ENCODE assay signal across 9 mouse cellular contexts in genomic region chr2:14341652-14342308, GRCm38 (mm10). TPM values are rescaled to one million over a fixed set of nuclear protein-coding genes. Genes with fewer than 3 reads are reported as not detected.
DNase-seq lines count a peak whose midpoint lies in the region; ATAC-seq and TF ChIP-seq lines count a peak whose summit lies in the region.
"Had no signal": no experiment of that assay in that cellular context is flagged by ENCODE, and none has a peak within 500 bp of the region (broad histone marks: within the 10 kb centered on the region; RNA-seq: fewer than 3 reads in every experiment).

No protein-coding gene starts in this region.

- no peak for TF ChIP-seq CTCF in forebrain, postnatal 0 days (IDR thresholded peaks at IDR 0.05; ENCODE audit: low read depth)
- no peak for TF ChIP-seq CTCF in midbrain, postnatal 0 days (IDR thresholded peaks at IDR 0.05)

- peak; percentile 63; the same call in 1 of the 2 replicates for ATAC-seq in midbrain, embryonic 13.5 days
- ATAC-seq in forebrain, postnatal 0 days, result peak; percentile 94
- peak; percentile 87 for ATAC-seq in hindbrain, embryonic 14.5 days (ENCODE audit: low FRiP score)
- peak; percentile 91 for ATAC-seq in midbrain, postnatal 0 days (ENCODE audit: low FRiP score)

- H3K4me1 ChIP-seq in midbrain, embryonic 13.5 days (replicated peaks), result no peaks in the 10 kb centered on the region
- no peaks in the 10 kb centered on the region for H3K4me1 ChIP-seq in midbrain, embryonic 10.5 days
- H3K4me1 ChIP-seq in forebrain, postnatal 0 days (ENCODE audit: insufficient read depth), result no peaks in the 10 kb centered on the region
- H3K4me1 ChIP-seq in hindbrain, embryonic 14.5 days (replicated peaks; ENCODE audit: control insufficient read depth, insufficient read depth, low read length), result no peaks in the 10 kb centered on the region
- H3K4me1 ChIP-seq in midbrain, postnatal 0 days (ENCODE audit: insufficient read depth, low read length), result no peaks in the 10 kb centered on the region

- H3K27ac ChIP-seq in midbrain, embryonic 13.5 days, result no peak overlapping the region
- no peak overlapping the region for H3K27ac ChIP-seq in midbrain, embryonic 10.5 days (replicated peaks)
- peak overlapping the region; percentile 40; the same call in 1 of the 2 replicates for H3K27ac ChIP-seq in forebrain, postnatal 0 days (ENCODE audit: low read depth, low read length)
- no peak overlapping the region for H3K27ac ChIP-seq in hindbrain, embryonic 14.5 days
- H3K27ac ChIP-seq in midbrain, postnatal 0 days (ENCODE audit: low read depth, low read length), result peak overlapping the region; percentile 57
- H3K27ac ChIP-seq: liver, embryonic 14.5 days had no signal

- 85% methylated on average over 14 of the region's 14 CpGs for WGBS in midbrain, embryonic 13.5 days
- WGBS in midbrain, embryonic 10.5 days, result 88% methylated on average over 14 of the region's 14 CpGs
- WGBS in forebrain, postnatal 0 days, result 37% methylated on average over 14 of the region's 14 CpGs
- 78% methylated on average over 14 of the region's 14 CpGs for WGBS in hindbrain, embryonic 14.5 days
- 64% methylated on average over 14 of the region's 14 CpGs for WGBS in midbrain, postnatal 0 days

- no peaks in the 10 kb centered on the region for H3K27me3 ChIP-seq in midbrain, embryonic 13.5 days
- H3K27me3 ChIP-seq in midbrain, embryonic 10.5 days (ENCODE audit: low read depth, poor library complexity, severe bottlenecking), result no peaks in the 10 kb centered on the region
- no peaks in the 10 kb centered on the region for H3K27me3 ChIP-seq in forebrain, postnatal 0 days (ENCODE audit: insufficient read depth, low read length)
- H3K27me3 ChIP-seq in hindbrain, embryonic 14.5 days (ENCODE audit: control insufficient read depth, insufficient read depth, low read length), result no peaks in the 10 kb centered on the region
- H3K27me3 ChIP-seq in midbrain, postnatal 0 days (ENCODE audit: insufficient read depth, low read length), result no peaks in the 10 kb centered on the region

- no peaks in the 10 kb centered on the region for H3K9me3 ChIP-seq in midbrain, embryonic 13.5 days
- no peaks in the 10 kb centered on the region for H3K9me3 ChIP-seq in midbrain, embryonic 10.5 days (replicated peaks)
- H3K9me3 ChIP-seq in forebrain, postnatal 0 days (ENCODE audit: low read length), result no peaks in the 10 kb centered on the region
- no peaks in the 10 kb centered on the region for H3K9me3 ChIP-seq in hindbrain, embryonic 14.5 days (ENCODE audit: control insufficient read depth, low read length)
- no peaks in the 10 kb centered on the region for H3K9me3 ChIP-seq in midbrain, postnatal 0 days (ENCODE audit: low read length)

- H3K4me2 ChIP-seq in midbrain, embryonic 13.5 days (replicated peaks), result no peak overlapping the region
- peak overlapping the region; percentile 31 for H3K4me2 ChIP-seq in forebrain, postnatal 0 days (ENCODE audit: low read depth)
- no peak overlapping the region for H3K4me2 ChIP-seq in hindbrain, embryonic 14.5 days (replicated peaks)
- no peak overlapping the region for H3K4me2 ChIP-seq in midbrain, postnatal 0 days (ENCODE audit: low read depth, low read length, poor library complexity, severe bottlenecking)

- H3K9ac ChIP-seq in midbrain, embryonic 13.5 days (replicated peaks), result no peak overlapping the region
- no peak overlapping the region for H3K9ac ChIP-seq in forebrain, postnatal 0 days
- H3K9ac ChIP-seq in hindbrain, embryonic 14.5 days, result no peak overlapping the region
- H3K9ac ChIP-seq in midbrain, postnatal 0 days (replicated peaks; ENCODE audit: low read length, poor library complexity, severe bottlenecking), result no peak overlapping the region
- H3K9ac ChIP-seq: liver, embryonic 14.5 days had no signal

- H3K4me3 ChIP-seq in midbrain, embryonic 13.5 days (replicated peaks), result no peak overlapping the region
- no peak overlapping the region for H3K4me3 ChIP-seq in midbrain, embryonic 10.5 days
- H3K4me3 ChIP-seq in forebrain, postnatal 0 days (ENCODE audit: low read depth, low read length), result peak overlapping the region; percentile 21; the same call in 1 of the 2 replicates
- no peak overlapping the region for H3K4me3 ChIP-seq in hindbrain, embryonic 14.5 days (replicated peaks; ENCODE audit: low read length)
- H3K4me3 ChIP-seq in midbrain, postnatal 0 days (ENCODE audit: low read depth, low read length), result no peak overlapping the region

- DNase-seq in midbrain, embryonic 10.5 days (ENCODE audit: low spot score), result no peak
- DNase-seq in forebrain, postnatal 0 days, result peak; percentile 74
- peak; percentile 65 for DNase-seq in hindbrain, embryonic 14.5 days (ENCODE audit: low spot score)
- peak; percentile 29 to 51 for DNase-seq in layer of hippocampus, postnatal 25 days (ENCODE audit: extremely low spot score in 1 of 2, low spot score in 1 of 2)
- DNase-seq in midbrain, postnatal 0 days (ENCODE audit: low spot score), result peak; percentile 88
- peak; percentile 34 for DNase-seq in urinary bladder, postnatal 25 days (ENCODE audit: low spot score)
- DNase-seq in retina, postnatal 1 day, result no peak

- H3K36me3 ChIP-seq in midbrain, embryonic 13.5 days, result no peaks in the 10 kb centered on the region
- H3K36me3 ChIP-seq in midbrain, embryonic 10.5 days, result no peaks in the 10 kb centered on the region
- no peaks in the 10 kb centered on the region for H3K36me3 ChIP-seq in forebrain, postnatal 0 days (ENCODE audit: insufficient read depth)
- H3K36me3 ChIP-seq in hindbrain, embryonic 14.5 days (replicated peaks; ENCODE audit: control insufficient read depth, insufficient read depth), result no peaks in the 10 kb centered on the region
- H3K36me3 ChIP-seq in midbrain, postnatal 0 days (ENCODE audit: insufficient read depth, low read length), result no peaks in the 10 kb centered on the region

RNA-seq across cellular contexts. Expression of gene Slc39a12, which starts 46.3 kb away (rescaled TPM):
- polyA plus RNA-seq in midbrain, embryonic 13.5 days (2015; fragmentation: Nextera tagmentation; extraction: Ambion mirVana), result 1.4 and 2.4 TPM in 2 replicates
- polyA plus RNA-seq in midbrain, embryonic 10.5 days (2016; fragmentation: Nextera tagmentation; extraction: Ambion mirVana), result 1.3 and 1.5 TPM in 2 replicates
- total RNA-seq in forebrain, postnatal 0 days (2014; rRNA removed), result 5.5 and 9.3 TPM in 2 replicates
- polyA plus RNA-seq in forebrain, postnatal 0 days (2015; fragmentation: Nextera tagmentation; extraction: Ambion mirVana), result 2.6 and 3.9 TPM in 2 replicates
- polyA plus RNA-seq in hindbrain, embryonic 14.5 days (2014; fragmentation: Nextera tagmentation; extraction: Ambion mirVana), result 5.0 and 5.9 TPM in 2 replicates
- total RNA-seq in layer of hippocampus, postnatal 25 days (2021), result 10 to 100 TPM; 40.2 to 46.2 TPM
- total RNA-seq in midbrain, postnatal 0 days (2014; rRNA removed), result 14.3 and 20.8 TPM in 2 replicates
- polyA plus RNA-seq in midbrain, postnatal 0 days (2015; fragmentation: Nextera tagmentation; extraction: Ambion mirVana), result 6.3 and 6.9 TPM in 2 replicates

Comparison
In these comparisons a context has a peak if more than half of its experiments do, and no peak if none do; other contexts are left out.
1. H3K27ac ChIP-seq: peak in forebrain, postnatal 0 days (single experiment) and midbrain, postnatal 0 days (single experiment); none in midbrain, embryonic 13.5 days (single experiment), midbrain, embryonic 10.5 days (single experiment) and hindbrain, embryonic 14.5 days (single experiment).
2. DNase-seq: peak in forebrain, postnatal 0 days (single experiment), hindbrain, embryonic 14.5 days (single experiment), layer of hippocampus, postnatal 25 days (2 of 2), midbrain, postnatal 0 days (single experiment) and urinary bladder, postnatal 25 days (single experiment); none in midbrain, embryonic 10.5 days (single experiment) and retina, postnatal 1 day (single experiment).
3. Peak in every context shown above with its lines, with median percentiles within 50 percentile points of each other: ATAC-seq.